Mouse (Mus musculus) intestine, embryonic 15.5 days (tissue): Measurements from ENCODE around the gene Plcl1. TPM values are rescaled to one million over a fixed set of nuclear protein-coding genes. Genes with fewer than 3 reads are reported as not detected.

ENCODE experiments used
- ATAC-seq: fragments of 200-750 bp; cut with Nextera tagmentation; 2 replicates; pipeline ENCODE4 v1.8.0; 2017; ENCODE audit warnings: moderate TSS enrichment, moderate library complexity
- H3K27ac ChIP-seq: fragments of 300-500 bp; sonication (generic); 2 replicates; pipeline ENCODE4 v1.5.1; 2015; ENCODE audit warnings: mild to moderate bottlenecking, inconsistent platforms
- H3K27me3 ChIP-seq: fragments of 300-500 bp; sonication (generic); replicated peaks from 2 replicates; pipeline ENCODE4 v1.6.1; 2015; ENCODE audit warnings: inconsistent platforms
- H3K36me3 ChIP-seq: fragments of 300-500 bp; sonication (generic); 2 replicates; pipeline ENCODE4 v1.6.1; 2015; ENCODE audit warnings: inconsistent platforms
- H3K4me1 ChIP-seq: fragments of 300-500 bp; sonication (generic); replicated peaks from 2 replicates; pipeline ENCODE4 v1.6.1; 2015; ENCODE audit warnings: inconsistent platforms
- H3K4me2 ChIP-seq: fragments of 300-500 bp; sonication (generic); replicated peaks from 2 replicates; pipeline ENCODE4 v1.6.1; 2015; ENCODE audit warnings: mild to moderate bottlenecking, inconsistent platforms
- H3K4me3 ChIP-seq: fragments of 300-500 bp; sonication (generic); replicated peaks from 2 replicates; pipeline ENCODE4 v1.5.1; 2015; ENCODE audit warnings: inconsistent platforms
- H3K9ac ChIP-seq: fragments of 300-500 bp; sonication (generic); 2 replicates; pipeline ENCODE4 v1.6.1; 2015; ENCODE audit warnings: inconsistent platforms
- H3K9me3 ChIP-seq: fragments of 300-500 bp; sonication (generic); 2 replicates; pipeline ENCODE4 v1.6.1; 2016; ENCODE audit warnings: inconsistent platforms
- WGBS: fragments of 180-500 bp; shearing (Covaris S2); methylation state at CpG from one replicate; pipeline ENCODE4 v1.1.7; 2015; 5-methylcytosine and 5-hydroxymethylcytosine counted together
- polyA plus RNA-seq: library from polyadenylated mRNA; unstranded; fragments of >200 nt; fragmentation: Nextera tagmentation; extraction: Ambion mirVana; gene quantifications from 2 replicates; pipeline ENCODE4 v1.2.1, GENCODE M21; 2015

Gene Plcl1
- polyA plus RNA-seq, 1 experiment from 2014 or later: 1.6 TPM

DNA sequence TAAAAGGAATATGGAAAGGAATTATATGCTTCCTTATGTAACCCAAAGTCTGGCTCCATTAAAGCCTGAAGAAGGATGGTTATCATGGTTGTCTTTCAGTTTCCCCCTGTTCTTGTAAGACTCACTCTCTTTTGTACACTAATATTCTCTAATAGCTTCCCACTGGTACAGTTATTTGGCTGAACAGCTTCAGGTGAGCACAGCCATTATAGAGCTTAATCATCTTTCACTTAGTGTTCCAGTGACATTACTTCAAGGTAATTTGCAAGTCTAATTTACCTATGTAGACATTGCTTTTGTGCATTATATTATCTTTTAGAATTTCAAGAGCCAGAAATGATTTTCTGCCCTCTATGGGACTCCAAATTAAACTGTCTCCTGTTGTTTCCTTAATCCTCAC, 184.3 kb downstream of the Plcl1 start:
- H3K36me3 ChIP-seq: no peaks in the 10 kb centered on the region
- H3K4me1 ChIP-seq: no peaks in the 10 kb centered on the region
- H3K27ac ChIP-seq: no peak overlapping the region
- H3K27me3 ChIP-seq: no peaks in the 10 kb centered on the region
- H3K9me3 ChIP-seq: no peaks in the 10 kb centered on the region
- ATAC-seq: no peak
- no peak overlapping the region for H3K4me3 ChIP-seq
- H3K4me2 ChIP-seq: no peak overlapping the region
- no peak overlapping the region for H3K9ac ChIP-seq

- Histone ChIP-seq H3K9ac (no peak overlapping the region), H3K4me3 (no peak overlapping the region), H3K27me3 (no peaks in the 10 kb centered on the region), H3K36me3 (no peaks in the 10 kb centered on the region), H3K27ac (no peak overlapping the region), H3K9me3 (no peaks in the 10 kb centered on the region), H3K4me2 (no peak overlapping the region), H3K4me1 (no peaks in the 10 kb centered on the region)
- WGBS: 63% methylated on average over 1 of the region's 1 CpGs
- ATAC-seq: no peak
Measured at GRCm38 (mm10) chr1:55600496-55600895, 194.8 kb downstream of the Plcl1 start.

DNA sequence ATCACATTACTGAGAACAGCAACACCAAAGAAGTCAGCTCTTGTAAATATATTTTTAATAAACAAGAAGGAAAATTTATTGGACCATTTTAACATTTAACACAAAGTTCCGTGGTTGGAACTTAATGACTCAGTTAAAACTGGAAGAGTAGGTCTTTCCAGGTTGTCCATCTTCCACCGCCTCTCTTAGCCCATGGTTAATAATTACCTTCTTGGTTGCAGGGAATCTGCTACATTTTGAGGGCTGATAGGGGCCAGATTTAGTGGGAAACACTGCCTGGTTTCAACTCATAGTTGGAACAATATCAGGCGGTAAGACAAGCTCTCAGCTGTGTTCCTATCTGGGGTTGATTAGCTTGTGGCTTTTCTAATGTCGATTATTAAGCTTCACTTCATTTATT, 198.9 kb downstream of the Plcl1 start:
- Histone ChIP-seq H3K9me3 (no peaks in the 10 kb centered on the region), H3K4me1 (no peaks in the 10 kb centered on the region; the same call in 1 of the 2 replicates), H3K36me3 (no peaks in the 10 kb centered on the region), H3K4me3 (no peak overlapping the region), H3K4me2 (no peak overlapping the region), H3K9ac (no peak overlapping the region), H3K27me3 (no peaks in the 10 kb centered on the region), H3K27ac (no peak overlapping the region)
- WGBS: 67% methylated on average over 4 of the region's 4 CpGs
- ATAC-seq: no peak

- Histone ChIP-seq H3K4me2 (no peak overlapping the region), H3K4me3 (no peak overlapping the region), H3K4me1 (no peaks in the 10 kb centered on the region; the same call in 1 of the 2 replicates), H3K27ac (no peak overlapping the region), H3K27me3 (no peaks in the 10 kb centered on the region), H3K9ac (no peak overlapping the region), H3K9me3 (no peaks in the 10 kb centered on the region), H3K36me3 (no peaks in the 10 kb centered on the region)
- ATAC-seq: no peak
- 84% methylated on average over 4 of the region's 4 CpGs for WGBS
Measured at GRCm38 (mm10) chr1:55605450-55605849, 199.7 kb downstream of the Plcl1 start.

- H3K4me2 ChIP-seq: no peak overlapping the region
- ATAC-seq: no peak
- H3K9ac ChIP-seq: no peak overlapping the region
- H3K36me3 ChIP-seq: no peaks in the 10 kb centered on the region
- H3K27me3 ChIP-seq: no peaks in the 10 kb centered on the region
- no peaks in the 10 kb centered on the region for H3K9me3 ChIP-seq
- no peak overlapping the region for H3K4me3 ChIP-seq
- 48% methylated on average over 2 of the region's 2 CpGs for WGBS
- H3K4me1 ChIP-seq: no peaks in the 10 kb centered on the region; the same call in 1 of the 2 replicates
- H3K27ac ChIP-seq: no peak overlapping the region
Measured at GRCm38 (mm10) chr1:55605956-55606355, 200.2 kb downstream of the Plcl1 start.

DNA sequence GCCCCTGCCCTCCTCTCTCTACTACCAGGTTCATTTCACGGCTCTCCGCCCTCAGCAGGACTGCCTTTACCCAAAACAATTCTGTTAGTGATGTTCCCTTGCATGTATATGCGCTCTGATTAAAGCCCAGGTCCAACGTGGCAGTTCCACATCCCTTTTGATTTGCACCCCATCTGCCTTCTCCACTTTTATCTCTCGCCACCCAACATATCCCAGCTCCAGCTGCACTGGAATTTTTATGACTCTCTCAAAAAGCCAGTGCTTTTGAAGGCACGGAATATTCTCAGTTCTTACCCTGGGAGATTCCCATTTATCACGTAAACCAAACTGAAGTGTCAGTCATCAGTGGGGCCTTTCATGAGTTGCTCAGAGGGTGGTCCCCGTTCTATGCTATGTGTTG, 200.7 kb downstream of the Plcl1 start:
- H3K36me3 ChIP-seq: no peaks in the 10 kb centered on the region
- H3K9me3 ChIP-seq: no peaks in the 10 kb centered on the region
- WGBS: 40% methylated on average over 8 of the region's 8 CpGs
- H3K27ac ChIP-seq: no peak overlapping the region
- no peak overlapping the region for H3K4me2 ChIP-seq
- ATAC-seq: no peak
- H3K9ac ChIP-seq: no peak overlapping the region
- no peak overlapping the region for H3K4me3 ChIP-seq
- H3K27me3 ChIP-seq: no peaks in the 10 kb centered on the region
- no peaks in the 10 kb centered on the region; the same call in 1 of the 2 replicates for H3K4me1 ChIP-seq

GRCm38 (mm10) chr1:55612759-55613328, 207.1 kb downstream of the Plcl1 start:
- Histone ChIP-seq H3K36me3 (no peaks in the 10 kb centered on the region), H3K9ac (no peak overlapping the region), H3K4me2 (no peak overlapping the region), H3K27ac (no peak overlapping the region), H3K4me3 (no peak overlapping the region), H3K4me1 (no peaks in the 10 kb centered on the region), H3K27me3 (no peaks in the 10 kb centered on the region), H3K9me3 (no peaks in the 10 kb centered on the region)
- 87% methylated on average over 6 of the region's 6 CpGs for WGBS
- no peak for ATAC-seq

DNA sequence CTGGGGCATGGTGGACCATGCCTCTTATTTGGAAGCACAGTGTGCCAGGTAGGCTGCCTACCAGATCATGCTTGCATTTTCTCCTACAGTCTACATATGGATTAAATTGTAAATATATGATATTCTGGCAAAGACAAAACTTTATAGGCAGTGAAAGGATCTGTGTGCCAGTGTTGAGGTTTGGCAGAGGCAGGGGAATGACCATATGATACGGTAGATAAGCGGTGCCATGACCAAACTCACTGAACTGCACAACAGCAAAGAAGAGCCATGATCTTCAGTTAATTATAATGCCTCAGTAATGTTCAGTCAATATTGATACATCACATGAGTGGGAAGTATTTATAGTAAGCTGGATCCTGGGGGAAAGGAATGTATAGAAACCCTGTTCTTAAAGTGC, 212.1 kb downstream of the Plcl1 start:
- WGBS: 98% methylated on average over 2 of the region's 2 CpGs

DNA sequence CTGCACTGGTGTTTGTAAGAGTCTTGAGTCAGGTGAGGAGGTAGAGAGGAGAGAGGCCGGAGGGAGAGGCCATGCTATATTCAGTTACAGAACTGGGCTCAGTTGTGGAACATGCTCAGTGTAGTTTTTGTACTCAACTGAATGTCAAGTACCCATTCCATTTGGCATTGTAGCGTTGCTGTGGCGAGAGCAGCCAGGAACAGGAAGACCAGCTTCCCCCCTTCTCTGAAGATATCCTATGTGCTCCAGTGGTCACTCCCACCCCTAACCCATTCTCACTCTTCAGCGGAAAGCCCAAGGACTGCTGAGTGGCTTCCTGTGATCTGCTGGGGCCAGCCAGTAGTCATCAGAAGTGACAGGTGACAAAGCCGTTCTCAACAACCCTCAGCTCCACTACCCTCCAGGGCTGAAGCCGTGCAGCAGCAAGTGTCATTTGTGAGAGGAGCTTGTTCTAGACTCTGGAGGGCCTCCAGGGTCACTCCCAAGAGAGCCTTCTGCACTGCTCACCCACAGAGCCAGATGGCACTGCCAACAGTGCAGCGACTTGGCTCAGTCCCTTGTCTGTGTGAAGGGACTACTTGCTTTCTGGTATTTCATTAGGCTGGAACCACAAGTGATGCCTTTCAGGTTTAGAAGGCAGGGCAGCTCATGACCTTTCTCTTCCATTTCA, 213.0 kb downstream of the Plcl1 start:
- no peak overlapping the region for H3K9ac ChIP-seq
- H3K4me2 ChIP-seq: no peak overlapping the region
- H3K36me3 ChIP-seq: no peaks in the 10 kb centered on the region
- no peak overlapping the region for H3K4me3 ChIP-seq
- H3K27ac ChIP-seq: no peak overlapping the region
- WGBS: 71% methylated on average over 7 of the region's 7 CpGs
- H3K9me3 ChIP-seq: no peaks in the 10 kb centered on the region
- no peak for ATAC-seq
- H3K4me1 ChIP-seq: no peaks in the 10 kb centered on the region
- H3K27me3 ChIP-seq: no peaks in the 10 kb centered on the region

More for the DNA sequence above, 212.1 kb downstream of the Plcl1 start:
- H3K9me3 ChIP-seq: no peaks in the 10 kb centered on the region
- H3K4me3 ChIP-seq: no peak overlapping the region
- H3K9ac ChIP-seq: no peak overlapping the region
- no peaks in the 10 kb centered on the region for H3K27me3 ChIP-seq
- H3K27ac ChIP-seq: no peak overlapping the region
- H3K36me3 ChIP-seq: no peaks in the 10 kb centered on the region
- no peak overlapping the region for H3K4me2 ChIP-seq
- no peak for ATAC-seq
- no peaks in the 10 kb centered on the region for H3K4me1 ChIP-seq

DNA sequence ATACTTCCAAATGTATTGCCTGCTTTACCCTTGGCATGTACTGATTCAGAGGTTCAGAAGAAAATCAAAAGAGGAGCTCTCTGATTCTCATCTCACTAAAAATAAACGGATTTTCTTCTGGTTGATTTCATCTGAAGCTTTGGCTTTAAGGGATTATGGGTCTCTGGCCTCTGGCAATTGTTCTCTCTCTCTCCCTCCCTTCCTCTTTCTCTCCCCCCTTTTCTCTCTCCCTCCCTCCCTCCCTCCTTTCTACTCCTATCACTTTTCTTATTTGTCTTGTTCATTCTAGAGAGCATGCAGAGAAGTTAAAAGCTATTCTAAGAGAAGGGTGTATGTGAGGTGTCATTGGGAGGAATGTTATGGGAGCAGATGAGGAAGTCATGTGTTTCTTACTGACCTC, 225.8 kb downstream of the Plcl1 start:
- no peak overlapping the region for H3K4me3 ChIP-seq
- H3K27ac ChIP-seq: no peak overlapping the region
- WGBS: 48% methylated on average over 1 of the region's 1 CpGs
- no peaks in the 10 kb centered on the region for H3K9me3 ChIP-seq
- no peaks in the 10 kb centered on the region for H3K4me1 ChIP-seq
- H3K4me2 ChIP-seq: no peak overlapping the region
- H3K27me3 ChIP-seq: no peaks in the 10 kb centered on the region
- no peak for ATAC-seq
- H3K9ac ChIP-seq: no peak overlapping the region
- no peaks in the 10 kb centered on the region for H3K36me3 ChIP-seq

DNA sequence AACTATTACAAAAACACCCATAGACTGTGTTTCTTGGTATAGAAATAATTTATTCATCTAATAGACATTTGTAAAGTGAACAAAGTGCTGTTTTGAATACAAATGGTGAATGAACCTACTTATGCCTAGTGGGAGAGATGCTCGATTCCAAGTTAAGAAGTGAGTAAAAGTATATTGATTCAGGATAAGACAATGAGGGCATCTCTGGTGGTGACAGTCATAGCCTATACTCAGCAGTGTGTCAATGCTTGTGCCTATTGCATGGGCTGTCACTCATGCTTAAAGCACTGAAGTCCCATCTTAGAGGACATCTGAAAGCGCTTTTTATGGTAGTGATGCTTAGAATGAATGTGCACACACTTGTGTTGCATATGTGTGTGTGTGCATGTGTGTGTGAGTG, 226.3 kb downstream of the Plcl1 start:
- Histone ChIP-seq H3K27ac (no peak overlapping the region), H3K4me2 (no peak overlapping the region), H3K4me3 (no peak overlapping the region), H3K4me1 (no peaks in the 10 kb centered on the region), H3K9ac (no peak overlapping the region), H3K27me3 (no peaks in the 10 kb centered on the region), H3K9me3 (no peaks in the 10 kb centered on the region), H3K36me3 (no peaks in the 10 kb centered on the region)
- 86% methylated on average over 2 of the region's 2 CpGs for WGBS
- no peak for ATAC-seq

DNA sequence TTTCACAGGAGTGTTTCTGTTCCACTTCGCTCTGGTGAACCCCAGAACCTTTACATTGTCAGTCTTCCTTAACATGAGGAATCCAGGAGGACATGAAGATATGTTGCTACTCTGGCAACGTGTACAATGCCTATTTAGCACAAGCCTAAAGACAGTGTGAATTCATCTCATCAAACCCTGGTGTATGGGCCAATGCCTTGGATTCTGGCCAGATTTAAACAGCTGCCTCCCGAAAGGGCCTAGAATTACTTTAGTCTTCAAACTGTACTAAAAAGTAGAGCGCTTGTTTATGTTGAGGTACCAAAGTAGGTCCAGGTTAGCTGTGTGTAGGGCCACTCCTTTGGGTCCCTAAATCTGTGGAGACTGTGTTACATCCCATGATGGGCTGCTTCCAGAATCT, 227.6 kb downstream of the Plcl1 start:
- Histone ChIP-seq H3K4me2 (no peak overlapping the region), H3K4me1 (no peaks in the 10 kb centered on the region), H3K9ac (no peak overlapping the region), H3K27me3 (no peaks in the 10 kb centered on the region), H3K27ac (no peak overlapping the region), H3K36me3 (no peaks in the 10 kb centered on the region), H3K9me3 (no peaks in the 10 kb centered on the region), H3K4me3 (no peak overlapping the region)
- 69% methylated on average over 4 of the region's 4 CpGs for WGBS
- ATAC-seq: no peak

- Histone ChIP-seq H3K4me1 (no peaks in the 10 kb centered on the region), H3K4me2 (no peak overlapping the region), H3K9ac (no peak overlapping the region), H3K27me3 (no peaks in the 10 kb centered on the region), H3K36me3 (no peaks in the 10 kb centered on the region), H3K9me3 (no peaks in the 10 kb centered on the region), H3K27ac (no peak overlapping the region), H3K4me3 (no peak overlapping the region)
- WGBS: 76% methylated on average over 8 of the region's 8 CpGs
- ATAC-seq: no peak
Measured at GRCm38 (mm10) chr1:55659518-55660210, 253.9 kb downstream of the Plcl1 start.
